Mouse (Mus musculus) myocyte (in vitro differentiated cells): ENCODE measurements around the gene Tlr6. TPM values are rescaled to one million over a fixed set of nuclear protein-coding genes. Genes with fewer than 3 reads are reported as not detected.

Experiments
- H3K27me3 ChIP-seq: one replicate; pipeline ENCODE4 v1.6.1; 2011; ENCODE audit not compliant: control insufficient read depth, insufficient read depth, insufficient read length
- H3K36me3 ChIP-seq: one replicate; pipeline ENCODE4 v1.6.1; 2011; ENCODE audit not compliant: control insufficient read depth, insufficient read depth
- H3K4me2 ChIP-seq: one replicate; pipeline ENCODE4 v1.6.1; 2011; ENCODE audit warnings: low read depth, control low read depth
- H3K4me3 ChIP-seq: one replicate; pipeline ENCODE4 v1.5.1; 2011; ENCODE audit warnings: mild to moderate bottlenecking, control low read depth, moderate library complexity
- H3K79me2 ChIP-seq: one replicate; pipeline ENCODE4 v1.6.1; 2011; ENCODE audit not compliant: control insufficient read depth, insufficient read depth
- H3ac ChIP-seq: one replicate; pipeline ENCODE4 v1.6.1; 2011; ENCODE audit not compliant: control insufficient read depth, insufficient read length
- CEBPB ChIP-seq: IDR thresholded peaks from 2 replicates; pipeline ENCODE4 v1.6.1; 2011; ENCODE audit warnings: mild to moderate bottlenecking, moderate library complexity; ENCODE audit not compliant: poor library complexity, insufficient read depth, severe bottlenecking
- E2F4 ChIP-seq: IDR thresholded peaks from one replicate; pipeline ENCODE4 v1.6.1; 2011; ENCODE audit warnings: mild to moderate bottlenecking, control low read depth, moderate library complexity; ENCODE audit not compliant: insufficient read depth
- MAX ChIP-seq: IDR thresholded peaks from one replicate; pipeline ENCODE4 v1.6.1; 2011; ENCODE audit warnings: low read depth, mild to moderate bottlenecking, control low read depth
- MYOD1 ChIP-seq, 3 experiments: IDR thresholded peaks; one replicate each; pipeline ENCODE4 v1.6.1; 2011; ENCODE audit warnings: control low read depth in 2 of 3, low read depth in 2 of 3, mild to moderate bottlenecking in 2 of 3, moderate library complexity in 1 of 3; ENCODE audit not compliant: insufficient read length in 2 of 3, control insufficient read depth in 1 of 3
- MYOG ChIP-seq, 3 experiments: IDR thresholded peaks; one replicate each; pipeline ENCODE4 v1.6.1; 2011; ENCODE audit warnings: control low read depth in 2 of 3, low read depth in 2 of 3, mild to moderate bottlenecking in 2 of 3; ENCODE audit not compliant: insufficient read length in 2 of 3, control insufficient read depth in 1 of 3, insufficient read depth in 1 of 3
- POLR2A ChIP-seq: IDR thresholded peaks from one replicate; pipeline ENCODE4 v1.6.1; 2011; ENCODE audit warnings: low read depth, mild to moderate bottlenecking, control low read depth, moderate library complexity; ENCODE audit not compliant: insufficient read length
- POLR2AphosphoS2 ChIP-seq: IDR thresholded peaks from one replicate; pipeline ENCODE4 v1.6.1; 2011; ENCODE audit warnings: low read depth, control low read depth; ENCODE audit not compliant: insufficient read length
- REST ChIP-seq: IDR thresholded peaks from one replicate; pipeline ENCODE4 v1.6.1; 2011; ENCODE audit warnings: mild to moderate bottlenecking, control low read depth, moderate library complexity; ENCODE audit not compliant: insufficient read depth, insufficient read length
- SRF ChIP-seq: IDR thresholded peaks from one replicate; pipeline ENCODE4 v1.6.1; 2011; ENCODE audit warnings: low read depth; ENCODE audit not compliant: control insufficient read depth, insufficient read length
- TCF12 ChIP-seq: IDR thresholded peaks from one replicate; pipeline ENCODE4 v1.6.1; 2011; ENCODE audit warnings: mild to moderate bottlenecking, control low read depth; ENCODE audit not compliant: poor library complexity, insufficient read depth, severe bottlenecking
- TCF3 ChIP-seq: IDR thresholded peaks from one replicate; pipeline ENCODE4 v1.6.1; 2011; ENCODE audit warnings: low read depth, control low read depth; ENCODE audit not compliant: insufficient read length
- USF1 ChIP-seq: IDR thresholded peaks from one replicate; pipeline ENCODE4 v1.6.1; 2011; ENCODE audit warnings: low read depth, mild to moderate bottlenecking, control low read depth, moderate library complexity
- polyA plus RNA-seq: library from polyadenylated mRNA; unstranded; fragments of >200 nt; fragmentation: generic; extraction: Trizol; gene quantifications from one replicate; pipeline ENCODE4 v1.2.1, GENCODE M21; 2012; ENCODE audit warnings: missing spikeins

Gene Tlr6
- polyA plus RNA-seq = 4.5 TPM

GRCm38 (mm10) chr5:64959843-64960230, at the start of gene Tlr6:
TSS of gene Tlr6 (minus strand) at chr5:64960097.
- no peak for TF ChIP-seq POLR2AphosphoS2
- no peak for TF ChIP-seq USF1
- no peak for TF ChIP-seq E2F4
- H3K4me3 ChIP-seq = peak within 1 kb of the TSS; percentile 40

GRCm38 (mm10) chr5:65006011-65006491, 46.2 kb upstream of the Tlr6 start:
- no peaks in the 10 kb centered on the region for H3K27me3 ChIP-seq
- no peak overlapping the region for H3K4me3 ChIP-seq
- no peak overlapping the region for H3K4me2 ChIP-seq
- peaks cover 19% of the 10 kb centered on the region for H3K36me3 ChIP-seq
- TF ChIP-seq MYOD1 (IDR thresholded peaks at IDR 0.05; ENCODE audit: control insufficient read depth in 1 of 3, insufficient read length in 2 of 3, low read depth in 2 of 3) (no peak), POLR2AphosphoS2 (no peak), E2F4 (no peak), CEBPB (no peak), TCF3 (no peak), MYOG (IDR thresholded peaks at IDR 0.05; ENCODE audit: control insufficient read depth in 1 of 3, insufficient read depth in 1 of 3, insufficient read length in 2 of 3, low read depth in 2 of 3) (no peak), USF1 (no peak), MAX (no peak), POLR2A (no peak), REST (no peak), SRF (no peak)
- H3K79me2 ChIP-seq = no peaks in the 10 kb centered on the region
- no peak overlapping the region for H3ac ChIP-seq

More at GRCm38 (mm10) chr5:64959843-64960230, at the start of gene Tlr6:
- H3K79me2 ChIP-seq = no peaks in the 10 kb centered on the region
- no peaks in the 10 kb centered on the region for H3K36me3 ChIP-seq
- H3K27me3 ChIP-seq = no peaks in the 10 kb centered on the region
- H3ac ChIP-seq = no peak within 1 kb of the TSS
- H3K4me2 ChIP-seq = peak within 1 kb of the TSS; percentile 75

- TF ChIP-seq SRF (no peak), USF1 (no peak), POLR2AphosphoS2 (no peak), REST (no peak), POLR2A (no peak), TCF12 (no peak), E2F4 (no peak), MYOG (IDR thresholded peaks at IDR 0.05; ENCODE audit: control insufficient read depth in 1 of 3, insufficient read depth in 1 of 3, insufficient read length in 2 of 3, low read depth in 2 of 3) (no peak), TCF3 (no peak), MAX (no peak), MYOD1 (IDR thresholded peaks at IDR 0.05; ENCODE audit: control insufficient read depth in 1 of 3, insufficient read length in 2 of 3, low read depth in 2 of 3) (no peak), CEBPB (no peak)
- peaks cover 19% of the 10 kb centered on the region for H3K36me3 ChIP-seq
- no peak overlapping the region for H3K4me3 ChIP-seq
- no peak overlapping the region for H3K4me2 ChIP-seq
- H3K79me2 ChIP-seq = no peaks in the 10 kb centered on the region
- H3ac ChIP-seq = no peak overlapping the region
- H3K27me3 ChIP-seq = no peaks in the 10 kb centered on the region
Observed at GRCm38 (mm10) chr5:65005251-65005650, 45.4 kb upstream of the Tlr6 start.

GRCm38 (mm10) chr5:65003946-65004535, 44.1 kb upstream of the Tlr6 start:
- Histone ChIP-seq H3K36me3 (peaks cover 15% of the 10 kb centered on the region), H3K4me3 (no peak overlapping the region), H3K4me2 (no peak overlapping the region), H3ac (no peak overlapping the region), H3K27me3 (no peaks in the 10 kb centered on the region), H3K79me2 (no peaks in the 10 kb centered on the region)
- TF ChIP-seq POLR2A = no peak
- no peak for TF ChIP-seq MYOG (IDR thresholded peaks at IDR 0.05; ENCODE audit: control insufficient read depth in 1 of 3, insufficient read depth in 1 of 3, insufficient read length in 2 of 3, low read depth in 2 of 3)
- TF ChIP-seq USF1 = no peak
- no peak for TF ChIP-seq E2F4
- no peak for TF ChIP-seq TCF12
- TF ChIP-seq MAX = no peak
- TF ChIP-seq SRF = no peak
- TF ChIP-seq MYOD1 (IDR thresholded peaks at IDR 0.05; ENCODE audit: control insufficient read depth in 1 of 3, insufficient read length in 2 of 3, low read depth in 2 of 3) = no peak
- TF ChIP-seq TCF3 = no peak
- no peak for TF ChIP-seq REST
- TF ChIP-seq POLR2AphosphoS2 = no peak
- TF ChIP-seq CEBPB = no peak

- Histone ChIP-seq H3K4me2 (no peak overlapping the region), H3K27me3 (no peaks in the 10 kb centered on the region)
- no peak for TF ChIP-seq TCF12
- TF ChIP-seq POLR2A = no peak
- no peak for TF ChIP-seq SRF
- TF ChIP-seq CEBPB = no peak
- TF ChIP-seq USF1 = no peak
- TF ChIP-seq MYOG (IDR thresholded peaks at IDR 0.05; ENCODE audit: control insufficient read depth in 1 of 3, insufficient read depth in 1 of 3, insufficient read length in 2 of 3, low read depth in 2 of 3) = no peak
- no peak for TF ChIP-seq E2F4
- no peak for TF ChIP-seq REST
- TF ChIP-seq MAX = no peak
- TF ChIP-seq MYOD1 (IDR thresholded peaks at IDR 0.05; ENCODE audit: control insufficient read depth in 1 of 3, insufficient read length in 2 of 3, low read depth in 2 of 3) = no peak
- no peak for TF ChIP-seq TCF3
- no peak for TF ChIP-seq POLR2AphosphoS2
Observed at GRCm38 (mm10) chr5:65002940-65003824, 43.3 kb upstream of the Tlr6 start.

More at GRCm38 (mm10) chr5:65002940-65003824, 43.3 kb upstream of the Tlr6 start:
- no peak overlapping the region for H3ac ChIP-seq
- no peak overlapping the region for H3K4me3 ChIP-seq
- H3K36me3 ChIP-seq = peaks cover 10% of the 10 kb centered on the region
- H3K79me2 ChIP-seq = no peaks in the 10 kb centered on the region
